Mouse (Mus musculus) liver, embryonic 16.5 days (tissue): Measurements from ENCODE around the gene 1810065E05Rik. TPM values are rescaled to one million over a fixed set of nuclear protein-coding genes. Genes with fewer than 3 reads are reported as not detected.

Source experiments
- ATAC-seq: fragments of 200-750 bp; cut with Nextera tagmentation; 2 replicates; pipeline ENCODE4 v1.8.0; 2017; ENCODE audit warnings: low read depth, mild to moderate bottlenecking, moderate number of reproducible peaks, moderate library complexity
- H3K27ac ChIP-seq: fragments of 300-500 bp; sonication (generic); 2 replicates; pipeline ENCODE4 v1.5.1; 2014; ENCODE audit warnings: mild to moderate bottlenecking, low read length
- H3K27me3 ChIP-seq: fragments of 300-500 bp; sonication (generic); 2 replicates; pipeline ENCODE4 v1.6.1; 2014; ENCODE audit warnings: low read depth, low read length, mixed read lengths; ENCODE audit not compliant: control insufficient read depth, insufficient read depth
- H3K36me3 ChIP-seq: fragments of 300-500 bp; sonication (generic); 2 replicates; pipeline ENCODE4 v1.6.1; 2014; ENCODE audit warnings: mild to moderate bottlenecking; ENCODE audit not compliant: control insufficient read depth, insufficient read depth
- H3K4me1 ChIP-seq: fragments of 300-500 bp; sonication (generic); 2 replicates; pipeline ENCODE4 v1.6.1; 2014; ENCODE audit warnings: low read depth, low read length, mixed read lengths; ENCODE audit not compliant: control insufficient read depth
- H3K4me2 ChIP-seq: fragments of 300-500 bp; sonication (generic); 2 replicates; pipeline ENCODE4 v1.6.1; 2014; ENCODE audit warnings: low read depth, low read length, mixed read lengths
- H3K4me3 ChIP-seq: fragments of 300-500 bp; sonication (generic); 2 replicates; pipeline ENCODE4 v1.5.1; 2014; ENCODE audit warnings: low read depth, mild to moderate bottlenecking, low read length
- H3K9ac ChIP-seq: fragments of 300-500 bp; sonication (generic); 2 replicates; pipeline ENCODE4 v1.6.1; 2014; ENCODE audit warnings: low read depth, low read length
- H3K9me3 ChIP-seq: fragments of 300-500 bp; sonication (generic); replicated peaks from 2 replicates; pipeline ENCODE4 v1.6.1; 2016; ENCODE audit warnings: low read length; ENCODE audit not compliant: control insufficient read depth
- WGBS: fragments of 180-500 bp; shearing (Covaris S2); extraction: QIAGEN DNeasy Blood & Tissue Kit; methylation state at CpG from one replicate; pipeline ENCODE4 v1.1.7; 2014; ENCODE audit not compliant: insufficient replicate concordance; 5-methylcytosine and 5-hydroxymethylcytosine counted together
- polyA plus RNA-seq: library from polyadenylated mRNA; unstranded; fragments of >200 nt; fragmentation: Nextera tagmentation; extraction: Ambion mirVana; gene quantifications from 2 replicates; pipeline ENCODE4 v1.2.1, GENCODE M21; 2015

The 1810065E05Rik gene
- polyA plus RNA-seq, 1 experiment from 2014 or later: not detected

DNA sequence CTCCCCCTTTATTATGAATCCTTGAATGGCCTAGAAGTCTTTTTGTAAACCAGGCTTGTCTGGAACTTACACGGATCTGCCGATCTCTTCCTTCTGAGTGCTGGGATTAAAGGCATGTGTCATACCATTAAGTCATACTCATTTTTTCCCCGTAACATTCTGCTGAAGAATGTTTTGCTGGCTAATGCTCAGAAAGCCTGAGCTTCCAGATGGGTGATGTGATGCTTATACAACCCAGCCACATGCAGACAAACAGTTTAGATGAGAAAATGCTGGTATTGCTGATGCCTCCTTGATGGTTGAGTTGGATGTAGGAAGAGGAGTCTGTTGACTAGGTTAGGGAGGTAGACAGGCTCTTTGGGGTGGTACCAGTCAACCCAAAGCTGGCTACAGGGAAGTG lies 2.6 kb upstream of the 1810065E05Rik start:
- Histone ChIP-seq H3K27ac (no peak overlapping the region), H3K4me1 (no peaks in the 10 kb centered on the region)
- 53% methylated on average over 3 of the region's 3 CpGs for WGBS

DNA sequence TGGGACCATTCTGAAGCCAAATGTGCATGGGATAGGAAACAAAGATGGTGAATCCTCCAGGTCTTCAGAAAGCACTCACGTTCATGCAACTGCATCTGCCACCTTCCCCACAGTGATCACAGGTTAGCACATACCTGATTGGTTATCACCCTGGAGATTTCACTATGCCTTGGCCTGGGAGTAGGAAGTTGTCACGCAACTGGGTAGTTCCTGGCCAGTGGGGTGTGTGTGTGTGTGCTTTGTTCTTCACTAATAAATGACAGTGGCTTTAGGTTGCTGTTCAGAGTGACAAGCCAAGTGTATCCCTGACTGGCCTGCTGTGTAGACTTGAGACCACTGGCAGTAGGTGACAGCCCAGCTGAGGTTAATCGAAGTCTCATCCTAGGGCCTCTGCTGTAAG lies 11.3 kb downstream of the 1810065E05Rik start, which contains the start of gene Gm12253:
Gm12253 (plus strand) TSS at position 301 of the 400 bp plus-strand sequence.
- ATAC-seq: no peak
- H3K9me3 ChIP-seq: no peaks in the 10 kb centered on the region
- H3K27ac ChIP-seq: no peak within 1 kb of the TSS
- WGBS: 61% methylated on average over 3 of the region's 3 CpGs
- H3K4me2 ChIP-seq: no peak within 1 kb of the TSS
- H3K27me3 ChIP-seq: no peaks in the 10 kb centered on the region
- no peak within 1 kb of the TSS for H3K9ac ChIP-seq
- H3K36me3 ChIP-seq: no peaks in the 10 kb centered on the region
- no peak within 1 kb of the TSS for H3K4me3 ChIP-seq
- no peaks in the 10 kb centered on the region for H3K4me1 ChIP-seq

More for the DNA sequence above, 2.6 kb upstream of the 1810065E05Rik start:
- Histone ChIP-seq H3K36me3 (no peaks in the 10 kb centered on the region), H3K9ac (no peak overlapping the region), H3K4me2 (no peak overlapping the region), H3K9me3 (no peaks in the 10 kb centered on the region), H3K27me3 (no peaks in the 10 kb centered on the region; the same call in 1 of the 2 replicates), H3K4me3 (no peak overlapping the region)
- no peak for ATAC-seq

DNA sequence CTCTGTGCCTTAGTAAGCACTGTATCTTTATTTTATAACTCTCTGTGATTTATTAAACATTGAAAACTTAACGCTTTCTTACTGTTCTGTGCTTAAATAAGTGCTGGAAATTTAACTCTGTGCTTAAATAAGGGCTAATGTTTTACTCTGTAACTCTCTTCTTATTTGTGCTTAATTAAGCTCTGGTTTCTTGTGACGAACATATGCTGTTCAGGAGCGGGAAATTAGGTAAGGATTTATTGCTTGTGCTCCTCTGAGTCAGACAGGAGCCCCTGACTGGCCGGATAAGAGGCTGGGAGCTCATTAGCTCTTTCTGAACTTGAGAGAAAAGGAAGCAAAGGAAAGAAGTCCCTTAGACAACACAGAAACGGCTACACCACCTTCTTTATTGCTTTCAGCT lies 17.0 kb downstream of the 1810065E05Rik start:
- Histone ChIP-seq H3K4me2 (no peak overlapping the region), H3K4me1 (no peaks in the 10 kb centered on the region), H3K27ac (no peak overlapping the region), H3K9me3 (no peaks in the 10 kb centered on the region), H3K9ac (no peak overlapping the region), H3K36me3 (no peaks in the 10 kb centered on the region), H3K4me3 (no peak overlapping the region), H3K27me3 (no peaks in the 10 kb centered on the region)
- ATAC-seq: no peak
- 35% methylated on average over 5 of the region's 5 CpGs for WGBS

DNA sequence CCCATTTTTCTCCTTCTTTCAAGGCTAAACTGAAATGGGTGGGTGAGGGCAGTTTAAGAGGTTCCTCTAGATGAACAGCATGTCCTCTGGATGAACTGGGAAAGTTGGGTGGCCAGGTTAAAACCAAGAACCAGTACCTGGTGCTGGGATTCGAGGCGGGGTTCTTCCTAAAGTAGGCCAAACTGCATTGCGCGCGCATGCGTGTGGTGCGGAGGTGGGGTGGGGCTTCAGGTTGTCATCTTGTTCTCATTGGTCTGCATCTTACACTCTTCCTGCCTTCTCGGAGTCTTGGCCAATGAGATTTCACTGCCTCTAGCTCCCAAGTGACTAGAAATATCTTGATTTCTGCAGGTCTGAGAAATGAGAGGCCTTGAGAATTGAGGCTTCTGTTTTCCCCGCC lies 31.8 kb downstream of the 1810065E05Rik start, which contains the start of gene Lypd9:
Lypd9 (minus strand) TSS at position 165 of the 400 bp plus-strand sequence.
- Histone ChIP-seq H3K36me3 (no peaks in the 10 kb centered on the region), H3K27me3 (no peaks in the 10 kb centered on the region), H3K27ac (no peak within 1 kb of the TSS), H3K4me3 (no peak within 1 kb of the TSS), H3K4me1 (no peaks in the 10 kb centered on the region), H3K9me3 (no peaks in the 10 kb centered on the region), H3K4me2 (no peak within 1 kb of the TSS), H3K9ac (no peak within 1 kb of the TSS)
- WGBS: 83% methylated on average over 9 of the region's 9 CpGs
- no peak for ATAC-seq

DNA sequence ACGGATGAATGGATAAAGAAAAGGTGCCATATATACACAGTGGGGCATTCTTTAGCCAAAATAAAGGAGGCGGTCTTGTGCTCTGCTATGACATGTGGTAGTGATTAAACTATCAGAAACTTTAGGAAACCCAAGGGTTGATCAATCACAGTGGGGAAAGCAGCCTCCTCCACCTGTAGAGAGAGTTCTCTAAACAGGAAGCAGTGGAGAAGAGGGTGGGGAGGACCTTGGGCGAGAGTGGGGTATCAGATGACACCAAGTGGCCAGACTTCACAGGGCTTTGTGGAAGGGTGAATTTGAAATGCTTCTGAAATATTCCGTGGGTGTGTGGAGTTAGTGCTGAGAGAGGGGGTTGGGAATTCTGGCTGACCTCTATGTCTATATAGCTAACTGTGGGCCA lies 32.7 kb downstream of the 1810065E05Rik start:
- Histone ChIP-seq H3K36me3 (no peaks in the 10 kb centered on the region), H3K9ac (no peak overlapping the region), H3K27me3 (no peaks in the 10 kb centered on the region), H3K4me3 (no peak overlapping the region), H3K27ac (no peak overlapping the region), H3K9me3 (no peaks in the 10 kb centered on the region), H3K4me1 (no peaks in the 10 kb centered on the region), H3K4me2 (no peak overlapping the region)
- ATAC-seq: no peak
- 42% methylated on average over 4 of the region's 4 CpGs for WGBS

DNA sequence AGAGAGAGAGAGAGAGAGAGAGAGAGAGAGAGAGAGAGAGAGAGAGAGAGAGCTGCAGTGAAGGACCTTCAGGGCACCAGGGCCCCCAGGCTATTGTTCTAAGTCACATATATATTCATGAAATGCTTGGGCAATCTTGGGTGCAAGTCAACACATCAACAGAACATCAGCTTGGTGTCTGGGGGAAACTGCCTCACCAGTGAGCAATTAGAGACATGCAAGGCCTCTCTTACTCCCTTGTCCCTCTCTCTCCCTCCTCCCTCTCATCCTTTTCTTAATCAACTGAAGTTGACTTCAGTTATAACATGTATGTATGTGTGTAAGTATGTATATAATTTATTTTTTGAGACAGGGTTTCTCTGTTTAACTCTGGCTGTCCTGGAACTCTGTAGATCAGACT lies 41.3 kb downstream of the 1810065E05Rik start, which contains the start of gene Olfr30:
Olfr30 (minus strand) TSS at position 101 of the 400 bp plus-strand sequence.
- H3K9ac ChIP-seq: no peak within 1 kb of the TSS
- H3K27me3 ChIP-seq: no peaks in the 10 kb centered on the region
- no peak within 1 kb of the TSS for H3K27ac ChIP-seq
- no peaks in the 10 kb centered on the region for H3K4me1 ChIP-seq
- H3K36me3 ChIP-seq: no peaks in the 10 kb centered on the region
- no peak for ATAC-seq
- no peak within 1 kb of the TSS for H3K4me2 ChIP-seq
- no peak within 1 kb of the TSS for H3K4me3 ChIP-seq
- no peaks in the 10 kb centered on the region for H3K9me3 ChIP-seq

Other genes with a start within 250 kb of the 1810065E05Rik start
- 74.9 and 83.3 TPM in 2 replicates for gene Mrpl22, start 249.4 kb upstream of the 1810065E05Rik start, polyA plus RNA-seq
- 7.7 and 9.6 TPM in 2 replicates for gene Igtp, start 221.6 kb upstream of the 1810065E05Rik start, polyA plus RNA-seq
- 5.5 and 6.8 TPM in 2 replicates for gene Irgm2, start 221.5 kb upstream of the 1810065E05Rik start, polyA plus RNA-seq
- gene 4930438A08Rik, start 146.3 kb upstream of the 1810065E05Rik start, polyA plus RNA-seq: 2.5 and 3.2 TPM in 2 replicates
- 9.8 and 10.1 TPM in 2 replicates for gene Zfp692, start 114.0 kb upstream of the 1810065E05Rik start, polyA plus RNA-seq
- 33.8 and 36.6 TPM in 2 replicates for gene Zfp672, start 90.8 kb upstream of the 1810065E05Rik start, polyA plus RNA-seq
- 16.8 and 17.0 TPM in 2 replicates for gene Sh3bp5l, start 90.4 kb upstream of the 1810065E05Rik start, polyA plus RNA-seq
- 0.16 and 12.0 TPM in 2 replicates for gene Lypd8, start 42.1 kb upstream of the 1810065E05Rik start, polyA plus RNA-seq
- gene Gm12253, start 11.4 kb downstream of the 1810065E05Rik start, polyA plus RNA-seq: not detected in 2 replicates
- not detected in 2 replicates for gene Lypd9, start 31.8 kb downstream of the 1810065E05Rik start, polyA plus RNA-seq
- gene Olfr30, start 41.2 kb downstream of the 1810065E05Rik start, polyA plus RNA-seq: not detected in 2 replicates
- not detected in 2 replicates for gene Olfr332, start 71.4 kb downstream of the 1810065E05Rik start, polyA plus RNA-seq
- not detected in 2 replicates for gene Olfr331, start 81.5 kb downstream of the 1810065E05Rik start, polyA plus RNA-seq
- not detected in 2 replicates for gene Olfr330, start 113.7 kb downstream of the 1810065E05Rik start, polyA plus RNA-seq
- gene Olfr329-ps, start 125.3 kb downstream of the 1810065E05Rik start, polyA plus RNA-seq: not detected in 2 replicates
- not detected in 2 replicates for gene Olfr328, start 134.5 kb downstream of the 1810065E05Rik start, polyA plus RNA-seq
- not detected in 2 replicates for gene Olfr224, start 149.4 kb downstream of the 1810065E05Rik start, polyA plus RNA-seq
- not detected in 2 replicates for gene Olfr325, start 156.6 kb downstream of the 1810065E05Rik start, polyA plus RNA-seq
- not detected in 2 replicates for gene Olfr324, start 174.0 kb downstream of the 1810065E05Rik start, polyA plus RNA-seq
- not detected in 2 replicates for gene 2210407C18Rik, start 195.0 kb downstream of the 1810065E05Rik start, polyA plus RNA-seq
- gene Olfr323, start 209.4 kb downstream of the 1810065E05Rik start, polyA plus RNA-seq: not detected in 2 replicates
- 12.7 and 15.7 TPM in 2 replicates for gene Trim58, start 219.4 kb downstream of the 1810065E05Rik start, polyA plus RNA-seq
- 0.08 TPM in 1 of 2 replicates, not detected in the other for gene Olfr322, start 237.7 kb downstream of the 1810065E05Rik start, polyA plus RNA-seq